Comparison of ENCODE assay signal across 23 mouse cellular contexts in the genomic region with DNA sequence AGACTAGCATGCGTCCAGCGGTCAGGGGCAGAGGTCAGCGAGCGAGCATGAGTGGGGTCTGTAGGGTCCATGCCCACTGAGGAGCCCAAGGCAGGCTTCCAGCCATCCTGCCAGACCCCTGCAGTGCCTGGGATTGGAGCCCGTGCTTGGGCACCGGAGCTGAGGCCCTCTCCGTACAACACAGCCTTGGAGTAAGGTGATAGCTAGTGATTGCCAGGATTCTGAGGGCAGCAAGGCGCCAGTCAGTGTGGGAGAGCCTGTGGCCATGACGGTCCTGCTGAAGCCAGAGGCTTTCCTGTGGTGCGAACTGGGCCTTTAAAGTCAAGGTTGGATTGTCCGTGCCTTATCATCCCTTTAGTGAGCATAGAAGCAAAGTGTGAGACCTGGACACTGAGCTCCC. TPM values are rescaled to one million over a fixed set of nuclear protein-coding genes. Genes with fewer than 3 reads are reported as not detected.
DNase-seq lines count a peak whose midpoint lies in the region; ATAC-seq lines count a peak whose summit lies in the region.
"Had no signal": no experiment of that assay in that cellular context is flagged by ENCODE, and none has a peak within 500 bp of the region (broad histone marks: within the 10 kb centered on the region; RNA-seq: fewer than 3 reads in every experiment).

No protein-coding gene starts in this region.

- peak; percentile 58 for DNase-seq in adrenal gland, adult 2 months
- DNase-seq in adrenal gland, postnatal 4 days (ENCODE audit: low spot score in 2 of 2): no peak
- no peak for DNase-seq in embryonic facial prominence, embryonic 10.5 days (ENCODE audit: low spot score)
- DNase-seq in adrenal gland, postnatal 10 days: peak; percentile 42
- DNase-seq in adrenal gland, postnatal 36 days: peak; percentile 43 to 45
- DNase-seq: B cell, adult 2 months; cerebellum, adult 8-10 months; gastrocnemius, postnatal 10 days; heart, adult 11 months; kidney, adult 11 months; kidney, adult 8-10 months had no signal

- H3K9me3 ChIP-seq in embryonic facial prominence, embryonic 13.5 days: no peaks in the 10 kb centered on the region
- no peaks in the 10 kb centered on the region for H3K9me3 ChIP-seq in embryonic facial prominence, embryonic 10.5 days
- H3K9me3 ChIP-seq: embryonic facial prominence, embryonic 15.5 days; forebrain, embryonic 12.5 days; forebrain, embryonic 15.5 days; G1E; hindbrain, embryonic 12.5 days; hindbrain, embryonic 15.5 days; kidney, embryonic 15.5 days had no signal

- H3K27me3 ChIP-seq in embryonic facial prominence, embryonic 13.5 days: no peaks in the 10 kb centered on the region
- H3K27me3 ChIP-seq in embryonic facial prominence, embryonic 10.5 days (replicated peaks; ENCODE audit: low read depth, poor library complexity, severe bottlenecking): 0 out of 2 replicates have a peak, but pooled peaks cover 2% of the 10 kb centered on the region
- H3K27me3 ChIP-seq: CH12.LX; embryonic facial prominence, embryonic 15.5 days; forebrain, embryonic 12.5 days; forebrain, embryonic 15.5 days; hindbrain, embryonic 12.5 days; hindbrain, embryonic 15.5 days; kidney, embryonic 15.5 days; Patski had no signal

- ATAC-seq in embryonic facial prominence, embryonic 13.5 days (ENCODE audit: insufficient number of reproducible peaks, insufficient read depth, low FRiP score, low TSS enrichment, low read depth): no peak
- ATAC-seq in erythroid progenitor cell, adult 5-6 weeks (replicated peaks; ENCODE audit: low FRiP score, poor library complexity, severe bottlenecking): no peak
- ATAC-seq: forebrain, embryonic 15.5 days; Patski had no signal

- H3K36me3 ChIP-seq in embryonic facial prominence, embryonic 13.5 days: no peaks in the 10 kb centered on the region
- no peaks in the 10 kb centered on the region for H3K36me3 ChIP-seq in embryonic facial prominence, embryonic 10.5 days (replicated peaks)
- H3K36me3 ChIP-seq: embryonic facial prominence, embryonic 15.5 days; forebrain, embryonic 12.5 days; forebrain, embryonic 15.5 days; hindbrain, embryonic 12.5 days; hindbrain, embryonic 15.5 days; kidney, embryonic 15.5 days had no signal

- 0 out of 2 replicates have a peak overlapping the region, but pooled peaks have one; percentile 17 for H3K9ac ChIP-seq in embryonic facial prominence, embryonic 13.5 days
- H3K9ac ChIP-seq: embryonic facial prominence, embryonic 15.5 days; forebrain, embryonic 12.5 days; forebrain, embryonic 15.5 days; hindbrain, embryonic 12.5 days; hindbrain, embryonic 15.5 days; kidney, embryonic 15.5 days had no signal

- H3K4me2 ChIP-seq in embryonic facial prominence, embryonic 13.5 days: no peak overlapping the region
- H3K4me2 ChIP-seq: embryonic facial prominence, embryonic 15.5 days; forebrain, embryonic 12.5 days; forebrain, embryonic 15.5 days; heart, embryonic 11.5 days; hindbrain, embryonic 12.5 days; hindbrain, embryonic 15.5 days; kidney, embryonic 15.5 days had no signal

- WGBS in embryonic facial prominence, embryonic 13.5 days: 81% methylated on average over 11 of the region's 11 CpGs
- WGBS in embryonic facial prominence, embryonic 10.5 days: 82% methylated on average over 11 of the region's 11 CpGs

- H3K4me1 ChIP-seq in embryonic facial prominence, embryonic 13.5 days: no peaks in the 10 kb centered on the region
- H3K4me1 ChIP-seq in embryonic facial prominence, embryonic 10.5 days: 0 out of 2 replicates have a peak, but pooled peaks cover 2% of the 10 kb centered on the region
- H3K4me1 ChIP-seq: embryonic facial prominence, embryonic 15.5 days; forebrain, embryonic 12.5 days; forebrain, embryonic 15.5 days; hindbrain, embryonic 12.5 days; hindbrain, embryonic 15.5 days; kidney, embryonic 15.5 days had no signal

- no peak overlapping the region for H3K4me3 ChIP-seq in embryonic facial prominence, embryonic 13.5 days
- no peak overlapping the region for H3K4me3 ChIP-seq in embryonic facial prominence, embryonic 10.5 days
- H3K4me3 ChIP-seq: embryonic facial prominence, embryonic 15.5 days; forebrain, embryonic 12.5 days; forebrain, embryonic 15.5 days; hindbrain, embryonic 12.5 days; hindbrain, embryonic 15.5 days; kidney, embryonic 15.5 days had no signal

- H3K27ac ChIP-seq in embryonic facial prominence, embryonic 13.5 days: no peak overlapping the region
- no peak overlapping the region for H3K27ac ChIP-seq in embryonic facial prominence, embryonic 10.5 days (replicated peaks)
- H3K27ac ChIP-seq: embryonic facial prominence, embryonic 15.5 days; forebrain, embryonic 12.5 days; forebrain, embryonic 15.5 days; hindbrain, embryonic 12.5 days; hindbrain, embryonic 15.5 days; kidney, embryonic 15.5 days had no signal

RNA-seq across cellular contexts. Expression of a gene that starts 9.2 kb away (rescaled TPM):
- total RNA-seq in adrenal gland, adult 2 months (2021): 10 to 100 TPM; 15.9 to 17.8 TPM
- 17.5 and 21.7 TPM in 2 replicates for polyA plus RNA-seq in adrenal gland, adult 2 months (2012; rRNA removed)
- total RNA-seq in adrenal gland, postnatal 4 days (2021): 10 to 100 TPM; 12.2 to 13.8 TPM
- polyA plus RNA-seq in embryonic facial prominence, embryonic 13.5 days (2015; fragmentation: Nextera tagmentation; extraction: Ambion mirVana): 10.2 and 12.4 TPM in 2 replicates
- 9.8 and 13.0 TPM in 2 replicates for polyA plus RNA-seq in embryonic facial prominence, embryonic 10.5 days (2016; fragmentation: Nextera tagmentation; extraction: Ambion mirVana)
- total RNA-seq in adrenal gland, postnatal 10 days (2021): 10 to 100 TPM; 10.8 to 13.6 TPM
- 10 to 100 TPM; 15.1 to 24.4 TPM for total RNA-seq in adrenal gland, postnatal 36 days (2021)
- 2.2 and 5.4 TPM in 2 replicates for total RNA-seq in erythroid progenitor cell, adult 5-6 weeks (2015; ENCODE audit: low replicate concordance)
- total RNA-seq in erythroid progenitor cell, adult 5-6 weeks (2017; ENCODE audit: low replicate concordance): 2.5 and 2.6 TPM in 2 replicates

RNA-seq across cellular contexts. Expression of a gene that starts 32.3 kb away (rescaled TPM):
- total RNA-seq in adrenal gland, adult 2 months (2021): 10 to 100 TPM; 94.9 to 96.2 TPM
- polyA plus RNA-seq in adrenal gland, adult 2 months (2012; rRNA removed): 68.1 and 88.7 TPM in 2 replicates
- total RNA-seq in adrenal gland, postnatal 4 days (2021): 100 to 1,000 TPM; 112 to 123 TPM
- polyA plus RNA-seq in embryonic facial prominence, embryonic 13.5 days (2015; fragmentation: Nextera tagmentation; extraction: Ambion mirVana): 63.3 and 67.6 TPM in 2 replicates
- 80.9 and 86.6 TPM in 2 replicates for polyA plus RNA-seq in embryonic facial prominence, embryonic 10.5 days (2016; fragmentation: Nextera tagmentation; extraction: Ambion mirVana)
- 100 to 1,000 TPM; 116 to 127 TPM for total RNA-seq in adrenal gland, postnatal 10 days (2021)
- 100 to 1,000 TPM; 100 to 110 TPM for total RNA-seq in adrenal gland, postnatal 36 days (2021)
- total RNA-seq in erythroid progenitor cell, adult 5-6 weeks (2015; ENCODE audit: low replicate concordance): 69.2 and 88.4 TPM in 2 replicates
- 9.1 and 9.5 TPM in 2 replicates for total RNA-seq in erythroid progenitor cell, adult 5-6 weeks (2017; ENCODE audit: low replicate concordance)

Comparison
In these comparisons a context has a peak if more than half of its experiments do, and no peak if none do; other contexts are left out.
1. DNase-seq: peak in adrenal gland, adult 2 months (single experiment), adrenal gland, postnatal 10 days (single experiment) and adrenal gland, postnatal 36 days (2 of 2); none in adrenal gland, postnatal 4 days (0 of 2) and embryonic facial prominence, embryonic 10.5 days (single experiment).